Mouse (Mus musculus) myocyte (in vitro differentiated cells): ENCODE data around the gene Zbtb3. TPM values are rescaled to one million over a fixed set of nuclear protein-coding genes. Genes with fewer than 3 reads are reported as not detected.

Source experiments
- H3K27me3 ChIP-seq: one replicate; pipeline ENCODE4 v1.6.1; 2011; ENCODE audit not compliant: control insufficient read depth, insufficient read depth, insufficient read length
- H3K36me3 ChIP-seq: one replicate; pipeline ENCODE4 v1.6.1; 2011; ENCODE audit not compliant: control insufficient read depth, insufficient read depth
- H3K4me2 ChIP-seq: one replicate; pipeline ENCODE4 v1.6.1; 2011; ENCODE audit warnings: low read depth, control low read depth
- H3K4me3 ChIP-seq: one replicate; pipeline ENCODE4 v1.5.1; 2011; ENCODE audit warnings: mild to moderate bottlenecking, control low read depth, moderate library complexity
- H3K79me2 ChIP-seq: one replicate; pipeline ENCODE4 v1.6.1; 2011; ENCODE audit not compliant: control insufficient read depth, insufficient read depth
- H3ac ChIP-seq: one replicate; pipeline ENCODE4 v1.6.1; 2011; ENCODE audit not compliant: control insufficient read depth, insufficient read length
- E2F4 ChIP-seq: IDR thresholded peaks from one replicate; pipeline ENCODE4 v1.6.1; 2011; ENCODE audit warnings: mild to moderate bottlenecking, control low read depth, moderate library complexity; ENCODE audit not compliant: insufficient read depth
- MAX ChIP-seq: IDR thresholded peaks from one replicate; pipeline ENCODE4 v1.6.1; 2011; ENCODE audit warnings: low read depth, mild to moderate bottlenecking, control low read depth
- MYOG ChIP-seq, 3 experiments: IDR thresholded peaks; one replicate each; pipeline ENCODE4 v1.6.1; 2011; ENCODE audit warnings: control low read depth in 2 of 3, low read depth in 2 of 3, mild to moderate bottlenecking in 2 of 3; ENCODE audit not compliant: insufficient read length in 2 of 3, control insufficient read depth in 1 of 3, insufficient read depth in 1 of 3
- POLR2A ChIP-seq: IDR thresholded peaks from one replicate; pipeline ENCODE4 v1.6.1; 2011; ENCODE audit warnings: low read depth, mild to moderate bottlenecking, control low read depth, moderate library complexity; ENCODE audit not compliant: insufficient read length
- POLR2AphosphoS2 ChIP-seq: IDR thresholded peaks from one replicate; pipeline ENCODE4 v1.6.1; 2011; ENCODE audit warnings: low read depth, control low read depth; ENCODE audit not compliant: insufficient read length
- REST ChIP-seq: IDR thresholded peaks from one replicate; pipeline ENCODE4 v1.6.1; 2011; ENCODE audit warnings: mild to moderate bottlenecking, control low read depth, moderate library complexity; ENCODE audit not compliant: insufficient read depth, insufficient read length
- SRF ChIP-seq: IDR thresholded peaks from one replicate; pipeline ENCODE4 v1.6.1; 2011; ENCODE audit warnings: low read depth; ENCODE audit not compliant: control insufficient read depth, insufficient read length
- TCF12 ChIP-seq: IDR thresholded peaks from one replicate; pipeline ENCODE4 v1.6.1; 2011; ENCODE audit warnings: mild to moderate bottlenecking, control low read depth; ENCODE audit not compliant: poor library complexity, insufficient read depth, severe bottlenecking
- TCF3 ChIP-seq: IDR thresholded peaks from one replicate; pipeline ENCODE4 v1.6.1; 2011; ENCODE audit warnings: low read depth, control low read depth; ENCODE audit not compliant: insufficient read length
- USF1 ChIP-seq: IDR thresholded peaks from one replicate; pipeline ENCODE4 v1.6.1; 2011; ENCODE audit warnings: low read depth, mild to moderate bottlenecking, control low read depth, moderate library complexity
- polyA plus RNA-seq: library from polyadenylated mRNA; unstranded; fragments of >200 nt; fragmentation: generic; extraction: Trizol; gene quantifications from one replicate; pipeline ENCODE4 v1.2.1, GENCODE M21; 2012; ENCODE audit warnings: missing spikeins

The Zbtb3 gene
- polyA plus RNA-seq, 1 experiment: 2.4 TPM

DNA sequence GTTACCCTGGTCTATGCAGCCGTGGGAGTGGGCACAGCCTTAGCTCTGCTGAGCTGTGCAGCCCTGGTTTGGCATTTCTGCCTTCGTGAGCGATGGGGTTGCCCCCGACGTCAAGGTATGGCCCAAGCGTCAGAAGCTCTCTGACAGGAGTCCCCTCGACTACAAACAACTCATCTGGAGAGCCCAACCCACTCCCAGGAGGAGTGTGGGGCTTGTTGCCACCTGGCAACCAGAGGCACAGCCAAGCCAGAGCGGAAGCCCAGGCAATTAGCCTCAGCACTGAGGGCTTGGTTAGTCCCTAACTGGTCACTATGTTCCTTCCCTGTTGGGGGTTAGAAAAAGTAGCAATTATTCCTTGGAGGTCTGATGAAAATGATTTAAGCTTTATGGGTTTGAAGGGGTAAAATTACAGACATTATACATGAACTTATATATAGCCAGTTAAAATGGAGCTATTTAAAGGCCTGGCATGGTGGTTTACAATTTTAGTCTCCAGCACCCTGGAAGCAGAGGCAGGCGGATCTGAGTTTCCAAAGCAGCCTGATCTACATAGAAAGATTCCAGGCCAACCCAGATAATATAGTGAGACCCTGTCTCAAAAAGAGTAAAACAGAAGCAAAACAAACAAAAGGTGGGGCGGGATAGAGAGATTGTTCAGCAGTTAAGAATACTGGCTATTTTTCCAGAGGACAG lies 50.0 kb downstream of the Zbtb3 start:
- peaks cover 8% of the 10 kb centered on the region for H3K36me3 ChIP-seq
- no peak overlapping the region for H3ac ChIP-seq
- TF ChIP-seq SRF: no peak
- TF ChIP-seq MAX: no peak
- TF ChIP-seq USF1: no peak
- TF ChIP-seq E2F4: no peak
- TF ChIP-seq POLR2A: no peak
- TF ChIP-seq TCF3: no peak
- no peaks in the 10 kb centered on the region for H3K27me3 ChIP-seq
- H3K79me2 ChIP-seq: no peaks in the 10 kb centered on the region
- no peak overlapping the region for H3K4me3 ChIP-seq
- H3K4me2 ChIP-seq: no peak overlapping the region

DNA sequence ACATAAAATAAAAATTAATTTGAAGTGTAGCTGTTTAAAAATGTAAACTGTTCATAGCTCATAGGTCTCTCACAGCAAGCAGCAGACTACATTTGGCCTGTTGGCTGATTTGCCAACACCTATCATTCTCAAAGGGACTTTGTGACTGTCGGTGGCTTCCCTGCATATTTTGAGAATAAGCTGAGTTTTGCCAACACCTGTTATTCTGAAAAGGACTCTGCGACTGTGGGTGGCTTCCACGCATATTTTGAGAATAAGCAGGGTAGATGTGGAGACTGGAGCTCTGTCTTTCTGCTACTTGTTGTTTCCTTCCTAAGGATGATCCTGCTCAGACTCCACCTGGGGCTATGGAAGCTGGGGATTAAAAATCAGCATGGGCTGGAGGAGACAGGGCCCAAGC lies 50.8 kb downstream of the Zbtb3 start:
- TF ChIP-seq POLR2AphosphoS2 (no peak), MAX (no peak), MYOG (IDR thresholded peaks at IDR 0.05; ENCODE audit: control insufficient read depth in 1 of 3, insufficient read depth in 1 of 3, insufficient read length in 2 of 3, low read depth in 2 of 3) (no peak), TCF12 (no peak), E2F4 (no peak), REST (no peak), POLR2A (no peak)
- Histone ChIP-seq H3K36me3 (peaks cover 8% of the 10 kb centered on the region), H3K4me2 (no peak overlapping the region), H3K4me3 (no peak overlapping the region), H3K79me2 (no peaks in the 10 kb centered on the region), H3K27me3 (no peaks in the 10 kb centered on the region), H3ac (no peak overlapping the region)

Other genes with a start within 250 kb of the Zbtb3 start
- gene Slc22a8, start 211.3 kb upstream of the Zbtb3 start, polyA plus RNA-seq: not detected
- gene Slc22a6, start 184.5 kb upstream of the Zbtb3 start, polyA plus RNA-seq: not detected
- gene Chrm1, start 138.8 kb upstream of the Zbtb3 start, polyA plus RNA-seq: not detected
- gene Slc3a2, start 79.2 kb upstream of the Zbtb3 start, polyA plus RNA-seq: 806 TPM
- 109 TPM for gene Wdr74, start 66.7 kb upstream of the Zbtb3 start, polyA plus RNA-seq
- 0.94 TPM for gene 1700092M07Rik, start 61.8 kb upstream of the Zbtb3 start, polyA plus RNA-seq
- gene Stx5a, start 61.1 kb upstream of the Zbtb3 start, polyA plus RNA-seq: 49.5 TPM
- gene Nxf1, start 45.5 kb upstream of the Zbtb3 start, polyA plus RNA-seq: 64.3 TPM
- gene Tmem223, start 31.6 kb upstream of the Zbtb3 start, polyA plus RNA-seq: 59.4 TPM
- 31.6 TPM for gene Tmem179b, start 28.1 kb upstream of the Zbtb3 start, polyA plus RNA-seq
- gene Taf6l, start 16.1 kb upstream of the Zbtb3 start, polyA plus RNA-seq: 19.6 TPM
- gene Polr2g, start 4.0 kb upstream of the Zbtb3 start, polyA plus RNA-seq: 152 TPM
- gene Ttc9c, start 16.8 kb downstream of the Zbtb3 start, polyA plus RNA-seq: 18.7 TPM
- 42.1 TPM for gene Hnrnpul2, start 17.5 kb downstream of the Zbtb3 start, polyA plus RNA-seq
- 1.00 TPM for gene AC129217.1, start 27.2 kb downstream of the Zbtb3 start, polyA plus RNA-seq
- 5.7 TPM for gene Bscl2, start 34.9 kb downstream of the Zbtb3 start, polyA plus RNA-seq
- 0.25 TPM for gene Gng3, start 36.6 kb downstream of the Zbtb3 start, polyA plus RNA-seq
- gene Lrrn4cl, start 48.2 kb downstream of the Zbtb3 start, polyA plus RNA-seq: 0.25 TPM
- gene Ubxn1, start 68.9 kb downstream of the Zbtb3 start, polyA plus RNA-seq: 236 TPM
- 37.0 TPM for gene Uqcc3, start 78.4 kb downstream of the Zbtb3 start, polyA plus RNA-seq
- 3.3 TPM for gene Lbhd1, start 81.2 kb downstream of the Zbtb3 start, polyA plus RNA-seq
- not detected for gene Gm49403, start 81.4 kb downstream of the Zbtb3 start, polyA plus RNA-seq
- gene 1810009A15Rik, start 86.3 kb downstream of the Zbtb3 start, polyA plus RNA-seq: 73.1 TPM
- 0.44 TPM for gene Gm49416, start 86.4 kb downstream of the Zbtb3 start, polyA plus RNA-seq
- gene Ints5, start 90.5 kb downstream of the Zbtb3 start, polyA plus RNA-seq: 23.2 TPM
- 109 TPM for gene Ganab, start 95.5 kb downstream of the Zbtb3 start, polyA plus RNA-seq
- 66.3 TPM for gene B3gat3, start 117.8 kb downstream of the Zbtb3 start, polyA plus RNA-seq
- gene Rom1, start 126.8 kb downstream of the Zbtb3 start, polyA plus RNA-seq: 6.0 TPM
- gene Eml3, start 127.0 kb downstream of the Zbtb3 start, polyA plus RNA-seq: 14.7 TPM
- gene Mta2, start 139.3 kb downstream of the Zbtb3 start, polyA plus RNA-seq: 81.5 TPM
- gene Tut1, start 151.3 kb downstream of the Zbtb3 start, polyA plus RNA-seq: 24.9 TPM
- 896 TPM for gene Eef1g, start 164.5 kb downstream of the Zbtb3 start, polyA plus RNA-seq
- 93.3 TPM for gene Ahnak, start 186.7 kb downstream of the Zbtb3 start, polyA plus RNA-seq